Mouse (Mus musculus): Measurements from ENCODE around the gene Pagr1b. TPM values are rescaled to one million over a fixed set of nuclear protein-coding genes. Genes with fewer than 3 reads are reported as not detected.
A peak's percentile ranks its signal among the peaks of the same experiment; 100 is the strongest.

The Pagr1b gene
- total and polyA plus RNA-seq, 3 experiments, result 0.30 to 6.6 TPM; not detected in 1

- no peaks in the 10 kb centered on the region for H3K27me3 ChIP-seq (replicated peaks)
- DNase-seq (ENCODE audit: extremely low read depth), result peak; percentile 97
- H3K79me2 ChIP-seq (replicated peaks; ENCODE audit: control insufficient read depth, extremely low read depth, insufficient read depth, poor library complexity, severe bottlenecking), result peaks cover 17% of the 10 kb centered on the region
- peak within 1 kb of the TSS; percentile 89 for H3K9ac ChIP-seq (ENCODE audit: insufficient read depth, low read depth)
- peak within 1 kb of the TSS; percentile 76 to 98 (median 97) for H3K4me3 ChIP-seq (replicated peaks in 1 of 3; ENCODE audit: low read depth in 2 of 3, low read length in 2 of 3, poor library complexity in 1 of 3)
- peaks cover 10 to 38% of the 10 kb centered on the region in 2 experiments for H3K4me1 ChIP-seq (ENCODE audit: control insufficient read depth in 1 of 2, insufficient read depth in 2 of 2)
- H3K4me2 ChIP-seq (ENCODE audit: insufficient read depth, low read depth, poor library complexity, severe bottlenecking), result peak within 1 kb of the TSS; percentile 76
- in situ Hi-C loops (cut with MboI; ENCODE audit: low pct_ligation_motif_present, low pct_unique_long_range_greater_than_20kb, low sequenced_read_pairs), result loop anchor here (25.0 kb wide), 1 partner anchor 811 kb away; the partner anchor contains the start of genes Gm49388 and Setd1a
- H3K27ac ChIP-seq (ENCODE audit: insufficient read depth, low read depth), result peak within 1 kb of the TSS; percentile 54; the same call in 1 of the 2 replicates
- dilution Hi-C loops (cut with MboI; ENCODE audit: extremely low pct_ligation_motif_present, extremely low pct_unique_long_range_greater_than_20kb, low sequenced_read_pairs), result no loop called here
- H3K9me3 ChIP-seq (replicated peaks; ENCODE audit: low read length), result no peaks in the 10 kb centered on the region
- H3K36me3 ChIP-seq (replicated peaks in 1 of 2; ENCODE audit: control insufficient read depth in 1 of 2, insufficient read depth in 1 of 2, low read length in 1 of 2), result peaks cover 28 to 59% of the 10 kb centered on the region in 2 experiments
- TF ChIP-seq RAD21 (IDR thresholded peaks at IDR 0.05; ENCODE audit: low read depth, low read length), result no peak
- no peak; the same call in 1 of the 2 replicates for TF ChIP-seq MAZ (IDR thresholded peaks at IDR 0.05; ENCODE audit: low read depth, low read length)
- TF ChIP-seq HCFC1 (IDR thresholded peaks at IDR 0.05; ENCODE audit: low read depth, low read length), result peak; percentile 88
- no peak for TF ChIP-seq MAFK (IDR thresholded peaks at IDR 0.05; ENCODE audit: insufficient replicate concordance, low read length)
- peak; percentile 77 for TF ChIP-seq ELF1 (IDR thresholded peaks at IDR 0.05; ENCODE audit: low read depth, low read length)
- TF ChIP-seq RCOR1 (conservative IDR thresholded peaks at IDR 0.05; ENCODE audit: low read depth, low read length), result 0 out of 2 replicates have a peak, but pooled peaks have one; percentile 51
- TF ChIP-seq E2F4 (IDR thresholded peaks at IDR 0.05; ENCODE audit: insufficient replicate concordance, low read depth, low read length), result no peak
- no peak for TF ChIP-seq NELFE (IDR thresholded peaks at IDR 0.05; ENCODE audit: low read depth, low read length)
- 0 out of 2 replicates have a peak, but pooled peaks have one; percentile 64 for TF ChIP-seq KAT2A (IDR thresholded peaks at IDR 0.05; ENCODE audit: insufficient replicate concordance, low read length)
- TF ChIP-seq CTCF (conservative IDR thresholded peaks at IDR 0.05 in 1 of 2, IDR thresholded peaks at IDR 0.05 in 1 of 2; ENCODE audit: low read depth in 2 of 2, low read length in 2 of 2), result peak; percentile 76 to 92
- TF ChIP-seq USF1 (IDR thresholded peaks at IDR 0.05; ENCODE audit: low read depth, low read length), result no peak
- TF ChIP-seq SMC3 (IDR thresholded peaks at IDR 0.05; ENCODE audit: low read depth, low read length), result peak; percentile 42
- TF ChIP-seq PAX5 (IDR thresholded peaks at IDR 0.05; ENCODE audit: low read length), result no peak
- peak; percentile 49 for TF ChIP-seq POLR2A (IDR thresholded peaks at IDR 0.05; ENCODE audit: low read depth, low read length)
- peak; percentile 91 for TF ChIP-seq MXI1 (IDR thresholded peaks at IDR 0.05; ENCODE audit: low read depth, low read length)
- peak; percentile 94 for TF ChIP-seq SIN3A (IDR thresholded peaks at IDR 0.05; ENCODE audit: low read length)
- TF ChIP-seq ZKSCAN1 (IDR thresholded peaks at IDR 0.05; ENCODE audit: borderline replicate concordance, low read depth, low read length), result no peak
- TF ChIP-seq MYC (IDR thresholded peaks at IDR 0.05; ENCODE audit: low read depth, low read length), result peak; percentile 93
- TF ChIP-seq TCF12 (IDR thresholded peaks at IDR 0.05; ENCODE audit: low read depth, low read length), result peak; percentile 88
- TF ChIP-seq ZC3H11A (IDR thresholded peaks at IDR 0.05; ENCODE audit: low read depth, low read length), result no peak
- TF ChIP-seq MEF2A (IDR thresholded peaks at IDR 0.05; ENCODE audit: borderline replicate concordance, low read depth, low read length), result peak; percentile 87
- TF ChIP-seq ETS1 (conservative IDR thresholded peaks at IDR 0.05; ENCODE audit: low read depth, low read length), result peak; percentile 64
- peak; percentile 86 for TF ChIP-seq IRF4 (IDR thresholded peaks at IDR 0.05; ENCODE audit: low read depth, low read length)
- no peak for TF ChIP-seq ZMIZ1 (IDR thresholded peaks at IDR 0.05; ENCODE audit: low read depth, low read length)
- TF ChIP-seq CHD1 (IDR thresholded peaks at IDR 0.05; ENCODE audit: low read depth, low read length), result peak; percentile 100
- TF ChIP-seq MAX (IDR thresholded peaks at IDR 0.05; ENCODE audit: low read length), result peak; percentile 93
- TF ChIP-seq EP300 (IDR thresholded peaks at IDR 0.05; ENCODE audit: low read length), result no peak
- TF ChIP-seq ZNF384 (IDR thresholded peaks at IDR 0.05; ENCODE audit: low read depth, low read length), result no peak
- TF ChIP-seq GABPA (IDR thresholded peaks at IDR 0.05; ENCODE audit: insufficient replicate concordance, low read depth, low read length), result peak; percentile 86
- TF ChIP-seq TBP (conservative IDR thresholded peaks at IDR 0.05; ENCODE audit: low read depth, low read length), result peak; percentile 60; the same call in 1 of the 2 replicates
- peak; percentile 64; the same call in 1 of the 2 replicates for TF ChIP-seq CHD2 (IDR thresholded peaks at IDR 0.05; ENCODE audit: low read length)
- no peak; the same call in 1 of the 2 replicates for TF ChIP-seq BHLHE40 (IDR thresholded peaks at IDR 0.05; ENCODE audit: low read depth, low read length)
- no peak for TF ChIP-seq USF2 (conservative IDR thresholded peaks at IDR 0.05; ENCODE audit: low read depth, low read length)
- 0 out of 2 replicates have a peak, but pooled peaks have one; percentile 51 for TF ChIP-seq UBTF (IDR thresholded peaks at IDR 0.05; ENCODE audit: low read depth, low read length)
- TF ChIP-seq JUND (conservative IDR thresholded peaks at IDR 0.05; ENCODE audit: low read depth, low read length), result no peak
- peak; percentile 62 for TF ChIP-seq NRF1 (IDR thresholded peaks at IDR 0.05; ENCODE audit: low read depth, low read length)
- TF ChIP-seq JUN (IDR thresholded peaks at IDR 0.05; ENCODE audit: insufficient read depth, low read depth, low read length), result no peak
Observed at GRCm38 (mm10) chr7:126975950-126976866, 40.1 kb downstream of the Pagr1b start, which contains the start of gene Cdiptos. Cdiptos (minus strand) TSS chr7:126976098.

Data from CH12.LX (cell line).